Mouse (Mus musculus) small intestine, adult 2 months (tissue): ENCODE results near the gene Egfem1.

Source experiments
- CTCF ChIP-seq: fragments of 200-500 bp; IDR thresholded peaks from 2 replicates; pipeline ENCODE4 v1.5.1; 2012; ENCODE audit warnings: low read depth, mild to moderate bottlenecking, control low read depth, inconsistent platforms, low read length, moderate library complexity, mixed read lengths; ENCODE audit not compliant: insufficient replicate concordance, insufficient read length; ENCODE audit errors: extremely low read depth
- POLR2A ChIP-seq: fragments of 200-500 bp; IDR thresholded peaks from 2 replicates; pipeline ENCODE4 v1.6.1; 2012; ENCODE audit warnings: low read depth, mild to moderate bottlenecking, control low read depth, inconsistent platforms, low read length, moderate library complexity

DNA sequence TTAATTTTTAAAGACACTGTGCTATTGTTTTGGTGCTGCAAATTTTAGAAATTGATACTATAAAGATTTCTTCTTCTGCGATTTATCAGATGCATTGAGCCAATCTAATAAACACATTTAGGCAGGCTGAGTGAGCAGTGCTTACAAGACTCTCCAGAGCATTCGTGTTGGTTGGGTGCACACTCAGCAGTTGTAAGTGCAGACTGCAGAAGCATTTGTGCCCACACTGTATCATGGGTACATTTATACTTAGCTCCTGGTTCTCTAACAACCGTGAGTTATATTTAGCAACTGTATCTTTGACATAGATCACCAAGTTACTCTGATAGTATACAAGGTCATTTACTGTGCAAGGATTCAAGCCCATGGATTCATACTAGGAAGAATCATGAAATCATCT is 264.0 kb downstream of the Egfem1 start:
- TF ChIP-seq POLR2A (no peak), CTCF (no peak)
